Mouse (Mus musculus) liver, embryonic 12.5 days (tissue): ENCODE measurements around the gene Gm11564. TPM values are rescaled to one million over a fixed set of nuclear protein-coding genes. Genes with fewer than 3 reads are reported as not detected.
"Not testable (repeated sequence)": the region's sequence is repeated elsewhere in the genome, so short reads cannot be mapped to it uniquely, and the experiment has no call there.

Experiments
- ATAC-seq: fragments of 200-750 bp; cut with Nextera tagmentation; 2 replicates; pipeline ENCODE4 v1.8.0; 2017; ENCODE audit warnings: moderate number of reproducible peaks, mild to moderate bottlenecking, moderate library complexity
- H3K27ac ChIP-seq: fragments of 300-500 bp; sonication (generic); 2 replicates; pipeline ENCODE4 v1.5.1; 2016; ENCODE audit warnings: mild to moderate bottlenecking
- H3K27me3 ChIP-seq: fragments of 300-500 bp; sonication (generic); replicated peaks from 2 replicates; pipeline ENCODE4 v1.6.1; 2016; ENCODE audit warnings: mild to moderate bottlenecking, moderate library complexity
- H3K36me3 ChIP-seq: fragments of 300-500 bp; sonication (generic); 2 replicates; pipeline ENCODE4 v1.6.1; 2016; ENCODE audit warnings: mild to moderate bottlenecking, moderate library complexity
- H3K4me1 ChIP-seq: fragments of 300-500 bp; sonication (generic); 2 replicates; pipeline ENCODE4 v1.6.1; 2016
- H3K4me2 ChIP-seq: fragments of 300-500 bp; sonication (generic); 2 replicates; pipeline ENCODE4 v1.6.1; 2016; ENCODE audit warnings: mild to moderate bottlenecking, moderate library complexity
- H3K4me3 ChIP-seq: fragments of 300-500 bp; sonication (generic); 2 replicates; pipeline ENCODE4 v1.5.1; 2016; ENCODE audit warnings: mild to moderate bottlenecking, moderate library complexity
- H3K9ac ChIP-seq: fragments of 300-500 bp; sonication (generic); 2 replicates; pipeline ENCODE4 v1.6.1; 2016; ENCODE audit warnings: mild to moderate bottlenecking, moderate library complexity
- H3K9me3 ChIP-seq: fragments of 300-500 bp; sonication (generic); replicated peaks from 2 replicates; pipeline ENCODE4 v1.6.1; 2016; ENCODE audit warnings: mild to moderate bottlenecking, moderate library complexity
- WGBS: fragments of 180-500 bp; shearing (Covaris S2); methylation state at CpG from one replicate; pipeline ENCODE4 v1.1.7; 2016; ENCODE audit not compliant: insufficient replicate concordance; 5-methylcytosine and 5-hydroxymethylcytosine counted together
- polyA plus RNA-seq: library from polyadenylated mRNA; unstranded; fragments of >200 nt; fragmentation: Nextera tagmentation; extraction: Ambion mirVana; gene quantifications from 2 replicates; pipeline ENCODE4 v1.2.1, GENCODE M21; 2016

Gm11564 gene
- polyA plus RNA-seq, 1 experiment from 2014 or later: not detected

DNA sequence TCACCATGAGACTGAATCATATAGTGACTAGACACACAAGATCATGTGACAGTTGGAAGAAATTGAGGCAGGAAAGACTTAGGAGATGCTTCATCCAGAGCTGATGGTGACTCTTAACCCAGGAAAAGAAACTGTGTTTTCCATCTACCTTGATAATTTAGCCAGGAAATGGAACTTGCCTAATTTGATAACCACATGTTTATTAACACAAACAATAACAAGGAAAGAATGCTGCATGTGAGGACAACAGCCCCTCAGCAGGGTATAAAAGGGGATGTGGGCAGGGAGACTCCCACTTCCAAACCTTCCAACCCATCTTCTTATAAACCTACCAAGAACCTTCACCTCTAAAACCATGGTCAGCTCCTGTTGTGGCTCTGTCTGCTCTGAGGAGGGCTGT is 30.6 kb downstream of the Gm11564 start, which contains the start of gene Krtap4-9:
TSS of gene Krtap4-9 (plus strand) at position 301 of the 400 bp plus-strand sequence.
- not testable (repeated sequence) for H3K4me3 ChIP-seq, H3K27ac ChIP-seq, H3K27me3 ChIP-seq, ATAC-seq, H3K9me3 ChIP-seq, H3K4me2 ChIP-seq, H3K36me3 ChIP-seq, H3K4me1 ChIP-seq, H3K9ac ChIP-seq

DNA sequence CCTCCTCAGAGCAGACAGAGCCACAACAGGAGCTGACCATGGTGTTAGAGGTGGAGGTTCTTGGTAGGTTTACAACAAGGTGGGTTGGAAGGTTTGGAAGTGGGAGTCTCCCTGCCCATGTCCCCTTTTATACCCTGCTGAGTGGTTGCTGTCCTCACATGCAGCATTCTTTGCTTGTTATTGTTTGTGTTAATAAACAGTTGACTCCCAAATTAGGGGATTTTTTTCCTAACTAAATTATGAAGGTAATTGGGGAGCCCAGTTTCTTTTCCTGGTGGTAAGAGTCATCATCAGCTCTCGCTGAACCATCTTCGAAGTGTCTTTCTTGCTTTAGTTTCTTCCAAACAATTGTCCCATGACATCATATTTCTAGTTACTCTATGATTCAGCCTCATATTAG is 34.9 kb downstream of the Gm11564 start, which contains the start of gene Krtap4-8:
TSS of gene Krtap4-8 (minus strand) at position 101 of the 400 bp plus-strand sequence.
- Histone ChIP-seq H3K9ac (no peak within 1 kb of the TSS), H3K4me1 (no peaks in the 10 kb centered on the region), H3K4me2 (no peak within 1 kb of the TSS), H3K27me3 (no peaks in the 10 kb centered on the region), H3K27ac (no peak within 1 kb of the TSS), H3K9me3 (no peaks in the 10 kb centered on the region), H3K36me3 (no peaks in the 10 kb centered on the region), H3K4me3 (no peak within 1 kb of the TSS)
- ATAC-seq: no peak
- WGBS: 72% methylated on average over 2 of the region's 2 CpGs

- Histone ChIP-seq H3K36me3 (no peaks in the 10 kb centered on the region), H3K27me3 (no peaks in the 10 kb centered on the region), H3K4me2 (no peak overlapping the region), H3K27ac (no peak overlapping the region), H3K4me3 (no peak overlapping the region), H3K9ac (no peak overlapping the region), H3K4me1 (no peaks in the 10 kb centered on the region), H3K9me3 (no peaks in the 10 kb centered on the region)
- WGBS: 69% methylated on average over 7 of the region's 7 CpGs
- no peak for ATAC-seq
Observed at GRCm38 (mm10) chr11:99778401-99778800, 37.1 kb downstream of the Gm11564 start.

DNA sequence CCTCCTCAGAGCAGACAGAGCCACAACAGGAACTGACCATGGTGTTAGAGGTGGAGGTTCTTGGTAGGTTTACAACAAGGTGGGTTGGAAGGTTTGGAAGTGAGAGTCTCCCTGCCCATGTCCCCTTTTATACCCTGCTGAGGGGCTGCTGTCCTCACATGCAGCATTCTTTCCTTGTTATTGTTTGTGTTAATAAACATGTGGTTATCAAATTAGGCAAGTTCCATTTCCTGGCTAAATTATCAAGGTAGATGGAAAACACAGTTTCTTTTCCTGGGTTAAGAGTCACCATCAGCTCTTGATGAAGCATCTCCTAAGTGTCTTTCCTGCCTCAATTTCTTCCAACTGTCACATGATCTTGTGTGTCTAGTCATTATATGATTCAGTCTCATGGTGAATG is 42.7 kb downstream of the Gm11564 start, which contains the start of gene Gm11595:
TSS of gene Gm11595 (minus strand) at position 101 of the 400 bp plus-strand sequence.
- not testable (repeated sequence) for H3K27me3 ChIP-seq, H3K4me2 ChIP-seq, H3K27ac ChIP-seq, H3K4me1 ChIP-seq, ATAC-seq, H3K9me3 ChIP-seq, H3K36me3 ChIP-seq, H3K4me3 ChIP-seq, H3K9ac ChIP-seq

GRCm38 (mm10) chr11:99768410-99768809 is 47.1 kb downstream of the Gm11564 start:
- no peak overlapping the region for H3K4me3 ChIP-seq
- H3K4me1 ChIP-seq: no peaks in the 10 kb centered on the region
- H3K9ac ChIP-seq: no peak overlapping the region
- WGBS: 43% methylated on average over 2 of the region's 2 CpGs
- no peak overlapping the region for H3K27ac ChIP-seq
- no peaks in the 10 kb centered on the region for H3K36me3 ChIP-seq
- ATAC-seq: no peak
- H3K4me2 ChIP-seq: no peak overlapping the region
- H3K9me3 ChIP-seq: no peaks in the 10 kb centered on the region
- no peaks in the 10 kb centered on the region for H3K27me3 ChIP-seq

Other genes with a start within 250 kb of the Gm11564 start
- gene Krtap3-1, start 249.0 kb downstream of the Gm11564 start, polyA plus RNA-seq: not detected in 2 replicates
- gene Krtap1-5, start 234.7 kb downstream of the Gm11564 start, polyA plus RNA-seq: not detected in 2 replicates
- gene Krtap1-4, start 232.0 kb downstream of the Gm11564 start, polyA plus RNA-seq: not detected in 2 replicates
- not detected in 2 replicates for gene Krtap1-3, start 224.3 kb downstream of the Gm11564 start, polyA plus RNA-seq
- not detected in 2 replicates for gene Krtap9-3, start 217.6 kb downstream of the Gm11564 start, polyA plus RNA-seq
- not detected in 2 replicates for gene Gm11938, start 212.4 kb downstream of the Gm11564 start, polyA plus RNA-seq
- not detected in 2 replicates for gene Gm11937, start 205.5 kb downstream of the Gm11564 start, polyA plus RNA-seq
- gene Krtap2-4, start 200.8 kb downstream of the Gm11564 start, polyA plus RNA-seq: not detected in 2 replicates
- gene Gm11562, start 195.2 kb downstream of the Gm11564 start, polyA plus RNA-seq: not detected in 2 replicates
- not detected in 2 replicates for gene Krtap4-1, start 187.4 kb downstream of the Gm11564 start, polyA plus RNA-seq
- gene Krtap4-2, start 180.6 kb downstream of the Gm11564 start, polyA plus RNA-seq: not detected in 2 replicates
- not detected in 2 replicates for gene Krtap4-7, start 171.6 kb downstream of the Gm11564 start, polyA plus RNA-seq
- not detected in 2 replicates for gene Gm11555, start 165.4 kb downstream of the Gm11564 start, polyA plus RNA-seq
- not detected in 2 replicates for gene Gm11563, start 156.7 kb downstream of the Gm11564 start, polyA plus RNA-seq
- not detected in 2 replicates for gene Krtap4-6, start 149.7 kb downstream of the Gm11564 start, polyA plus RNA-seq
- not detected in 2 replicates for gene Gm14190, start 124.9 kb downstream of the Gm11564 start, polyA plus RNA-seq
- gene Gm14180, start 81.4 kb downstream of the Gm11564 start, polyA plus RNA-seq: not detected in 2 replicates
- not detected in 2 replicates for gene Gm11595, start 42.8 kb downstream of the Gm11564 start, polyA plus RNA-seq
- gene Krtap4-8, start 35.0 kb downstream of the Gm11564 start, polyA plus RNA-seq: not detected in 2 replicates
- not detected in 2 replicates for gene Krtap4-9, start 30.5 kb downstream of the Gm11564 start, polyA plus RNA-seq
- gene Gm11596, start 22.2 kb downstream of the Gm11564 start, polyA plus RNA-seq: not detected in 2 replicates
- not detected in 2 replicates for gene Gm11569, start 16.7 kb downstream of the Gm11564 start, polyA plus RNA-seq
- gene Gm11554, start 11.2 kb downstream of the Gm11564 start, polyA plus RNA-seq: not detected in 2 replicates
- not detected in 2 replicates for gene Krtap4-13, start 5.8 kb downstream of the Gm11564 start, polyA plus RNA-seq
- gene 2300003K06Rik, start 22.4 kb upstream of the Gm11564 start, polyA plus RNA-seq: not detected in 2 replicates
- not detected in 2 replicates for gene Krtap4-16, start 35.9 kb upstream of the Gm11564 start, polyA plus RNA-seq
- gene Gm11568, start 42.3 kb upstream of the Gm11564 start, polyA plus RNA-seq: not detected in 2 replicates
- not detected in 2 replicates for gene Gm11559, start 48.8 kb upstream of the Gm11564 start, polyA plus RNA-seq
- gene Krtap9-1, start 57.7 kb upstream of the Gm11564 start, polyA plus RNA-seq: not detected in 2 replicates
- not detected in 2 replicates for gene Gm11567, start 63.5 kb upstream of the Gm11564 start, polyA plus RNA-seq
- gene Krtap31-1, start 92.3 kb upstream of the Gm11564 start, polyA plus RNA-seq: not detected in 2 replicates
- not detected in 2 replicates for gene Gm11565, start 99.1 kb upstream of the Gm11564 start, polyA plus RNA-seq
- gene Krtap31-2, start 120.6 kb upstream of the Gm11564 start, polyA plus RNA-seq: not detected in 2 replicates
- not detected in 2 replicates for gene Krtap9-5, start 132.8 kb upstream of the Gm11564 start, polyA plus RNA-seq
- gene Krtap29-1, start 163.4 kb upstream of the Gm11564 start, polyA plus RNA-seq: not detected in 2 replicates
- gene Krtap16-1, start 170.9 kb upstream of the Gm11564 start, polyA plus RNA-seq: not detected in 2 replicates
- gene Krtap17-1, start 178.3 kb upstream of the Gm11564 start, polyA plus RNA-seq: not detected in 2 replicates
- not detected in 2 replicates for gene Krt33a, start 200.5 kb upstream of the Gm11564 start, polyA plus RNA-seq
- not detected in 2 replicates for gene Krt33b, start 214.2 kb upstream of the Gm11564 start, polyA plus RNA-seq
- gene Krt34, start 225.9 kb upstream of the Gm11564 start, polyA plus RNA-seq: not detected in 2 replicates
- not detected in 2 replicates for gene Krt31, start 234.9 kb upstream of the Gm11564 start, polyA plus RNA-seq